Mouse (Mus musculus) kidney, adult 18-20 months (tissue): ENCODE measurements around the gene Parn.

ENCODE experiments used
- DNase-seq: peaks from one replicate; pipeline ENCODE4 v3.0.0; 2021

The Parn gene

DNA sequence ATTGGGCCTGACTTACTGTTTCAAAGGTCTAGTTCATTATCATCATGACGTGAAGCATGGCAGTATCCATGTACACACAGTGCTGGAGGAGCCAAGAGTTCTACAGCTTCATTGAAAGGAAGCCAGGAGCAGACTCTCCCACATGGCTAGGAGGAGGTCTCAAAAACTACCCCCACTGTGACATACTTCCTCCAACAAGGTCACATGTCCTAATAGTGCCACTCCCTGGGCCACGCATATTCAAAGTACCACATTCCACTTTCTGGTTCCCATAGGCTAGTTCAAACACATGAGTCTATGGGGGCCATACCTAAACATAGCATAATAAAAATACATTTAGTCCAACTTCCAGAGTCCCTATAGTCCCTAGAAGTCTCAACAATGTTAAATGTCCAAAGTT lies 118.0 kb downstream of the Parn start:
- DNase-seq, result no peak

DNA sequence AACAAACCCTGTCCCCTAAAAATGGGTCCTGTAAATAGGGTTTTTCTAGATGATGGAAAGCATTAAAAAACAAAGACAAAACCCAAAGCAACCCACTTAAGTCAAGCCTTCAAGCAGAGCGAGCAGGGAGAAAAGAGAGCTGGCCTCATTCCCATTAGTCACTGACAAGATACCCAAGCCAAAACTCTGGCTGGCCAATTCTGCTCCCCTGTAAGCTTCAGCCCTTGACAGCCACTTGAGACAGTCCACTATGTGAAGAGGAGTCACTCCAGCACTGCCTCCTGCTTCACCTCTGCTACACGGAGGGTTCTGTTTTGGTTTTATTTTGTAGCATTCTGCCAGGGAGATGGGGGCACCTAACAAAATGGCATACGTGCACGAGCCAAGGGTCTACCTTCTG lies 126.2 kb downstream of the Parn start:
- DNase-seq, result no peak

DNA sequence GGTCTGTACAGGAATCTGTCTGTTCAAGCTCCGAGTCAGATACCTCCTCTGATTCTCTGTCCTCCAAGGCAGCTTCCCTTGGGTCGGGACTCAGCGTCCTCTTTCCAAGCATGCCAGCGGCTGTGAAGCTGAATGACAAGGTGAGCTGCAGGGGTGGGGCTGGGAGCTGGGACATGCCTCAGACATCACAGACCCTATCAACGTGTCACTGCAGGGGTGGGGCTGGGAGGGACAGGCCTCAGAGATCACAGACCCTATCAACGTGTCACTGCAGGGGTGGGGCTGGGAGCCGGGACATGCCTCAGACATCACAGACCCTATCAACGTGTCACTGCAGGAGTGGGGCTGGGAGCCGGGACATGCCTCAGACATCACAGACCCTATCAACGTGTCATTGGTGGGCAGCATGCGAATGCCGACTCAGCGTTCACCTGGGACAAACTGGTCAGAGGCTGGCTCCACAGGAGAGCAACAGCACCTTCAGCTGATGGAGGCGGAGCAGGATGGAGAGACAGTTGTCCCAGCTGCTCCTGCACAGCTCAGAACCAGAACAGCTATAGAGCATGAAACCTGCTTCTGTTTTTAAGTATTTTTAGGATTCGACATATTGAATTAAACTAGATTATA lies 126.7 kb downstream of the Parn start:
- DNase-seq, result no peak

DNA sequence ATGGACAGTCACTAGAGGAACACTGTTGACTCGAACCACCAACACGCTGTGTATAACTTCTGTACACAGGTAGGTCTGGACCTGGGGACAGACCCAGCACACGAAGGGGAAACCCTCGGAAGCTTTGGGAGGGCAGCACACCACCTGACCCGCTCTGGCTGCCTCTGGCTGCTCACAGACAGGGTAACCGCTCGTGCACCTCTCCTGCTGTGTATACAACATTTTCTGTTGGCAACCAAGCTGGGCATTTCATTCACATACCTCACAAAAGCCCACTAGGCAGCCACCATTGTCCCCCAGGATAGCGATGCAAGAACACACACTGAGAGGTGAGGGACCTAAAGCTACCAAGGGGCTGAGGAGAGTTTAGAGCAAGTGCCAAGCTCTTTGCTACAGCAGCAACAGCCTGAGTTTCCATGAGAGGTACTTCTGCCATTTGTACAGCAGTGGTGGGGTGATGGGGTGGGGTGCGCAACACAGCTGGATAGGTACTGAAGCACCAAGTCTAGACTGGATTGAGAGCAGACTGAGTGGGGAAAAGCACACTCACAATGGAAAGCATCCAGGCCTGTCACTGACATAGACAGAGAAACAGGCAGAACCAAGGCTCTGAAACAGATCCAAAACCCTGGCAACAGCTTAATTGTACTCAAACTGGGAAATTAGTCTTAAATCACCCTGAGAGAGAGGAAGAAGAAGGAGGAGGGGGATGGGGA lies 128.9 kb downstream of the Parn start:
- DNase-seq, result no peak

DNA sequence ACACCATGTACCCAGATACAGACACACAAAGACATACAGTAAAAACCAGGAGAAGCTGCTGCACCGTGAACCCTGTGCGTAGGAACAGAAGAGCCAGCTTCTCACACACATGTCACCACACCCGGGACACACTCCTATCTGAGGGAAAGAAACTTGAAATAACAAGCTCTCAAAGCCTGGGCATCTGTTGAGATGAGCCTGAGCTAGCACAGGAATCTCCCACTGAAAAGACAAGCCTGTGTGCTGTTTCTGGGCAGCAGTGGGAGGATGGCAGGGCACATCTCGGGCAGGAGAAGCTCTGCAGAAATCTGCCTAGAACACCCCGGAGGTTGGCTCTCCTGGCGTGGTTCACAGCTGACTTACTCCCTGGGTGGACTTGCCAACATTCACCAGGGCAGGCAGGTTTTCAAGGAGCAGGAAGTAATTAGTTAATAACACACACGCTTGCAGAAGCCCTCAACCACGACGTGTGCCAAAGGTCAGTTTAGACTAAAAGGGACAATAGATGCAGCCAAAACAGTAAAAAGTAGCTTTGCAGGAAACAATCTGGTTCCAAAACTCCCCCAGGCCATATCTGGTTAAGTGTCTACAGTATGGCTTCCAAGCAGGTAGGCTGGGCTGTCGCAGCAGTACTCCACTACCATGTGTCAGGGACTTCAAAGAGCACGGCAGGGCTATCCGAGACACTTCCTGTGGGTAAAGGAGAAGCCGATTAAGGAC lies 129.6 kb downstream of the Parn start:
- peak; percentile 61 for DNase-seq

DNA sequence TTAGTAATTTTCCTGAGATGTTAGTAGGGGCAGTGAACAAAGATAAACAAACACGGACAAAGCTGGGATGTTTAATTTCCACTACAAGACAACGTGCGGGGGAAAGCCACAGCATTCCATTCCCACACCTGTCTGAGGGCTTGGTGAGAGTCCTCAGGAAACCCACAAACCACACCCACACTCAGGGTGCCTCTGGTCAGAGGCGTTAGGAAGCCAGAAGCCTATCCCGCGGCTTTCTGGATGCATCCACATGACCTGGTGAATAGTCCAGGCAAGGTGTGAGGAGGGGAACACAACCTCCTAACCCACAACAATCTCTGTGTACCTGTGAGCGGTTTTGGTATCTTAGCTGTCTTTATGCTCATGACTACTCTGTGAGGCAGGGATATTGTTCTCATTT lies 131.6 kb downstream of the Parn start:
- DNase-seq, result no peak

DNA sequence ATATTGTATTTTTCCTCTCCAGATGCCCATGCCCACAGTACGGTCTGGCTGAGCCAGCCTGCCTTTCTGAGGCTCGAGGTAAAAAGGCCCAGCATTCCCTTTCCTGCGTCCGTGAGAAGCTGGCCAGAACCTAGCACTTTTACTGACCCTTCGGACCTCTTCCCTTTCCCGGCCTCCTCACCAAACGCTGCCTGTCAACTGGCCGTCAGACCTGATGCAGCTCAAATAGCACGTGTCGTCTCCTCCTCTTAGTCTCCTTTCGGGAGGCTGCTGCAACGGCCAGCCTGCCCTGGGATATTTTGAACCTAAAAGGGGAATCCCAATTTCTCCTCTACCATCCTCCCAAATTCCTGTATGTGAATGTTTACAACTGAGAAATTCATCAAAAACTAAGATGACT lies 132.1 kb downstream of the Parn start:
- DNase-seq, result no peak

DNA sequence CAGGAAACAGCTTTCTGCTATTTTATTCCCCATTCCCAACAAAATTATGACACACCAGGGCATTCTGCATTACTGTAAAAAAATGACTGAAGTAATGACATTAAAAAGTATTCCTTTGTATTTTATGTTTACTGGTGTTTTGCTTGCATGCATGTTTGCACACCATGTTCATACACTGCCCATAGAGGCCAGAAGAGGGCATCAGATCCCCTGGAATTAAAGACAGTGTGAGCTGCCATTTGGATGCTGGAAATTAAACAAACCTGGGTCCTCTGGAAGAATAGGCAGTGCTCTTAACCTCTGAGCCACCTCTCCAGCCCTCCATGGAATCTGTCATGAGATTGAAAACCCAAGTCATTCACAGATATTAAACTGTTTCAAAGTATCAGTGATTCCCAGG lies 135.1 kb downstream of the Parn start:
- peak; percentile 31 for DNase-seq

DNA sequence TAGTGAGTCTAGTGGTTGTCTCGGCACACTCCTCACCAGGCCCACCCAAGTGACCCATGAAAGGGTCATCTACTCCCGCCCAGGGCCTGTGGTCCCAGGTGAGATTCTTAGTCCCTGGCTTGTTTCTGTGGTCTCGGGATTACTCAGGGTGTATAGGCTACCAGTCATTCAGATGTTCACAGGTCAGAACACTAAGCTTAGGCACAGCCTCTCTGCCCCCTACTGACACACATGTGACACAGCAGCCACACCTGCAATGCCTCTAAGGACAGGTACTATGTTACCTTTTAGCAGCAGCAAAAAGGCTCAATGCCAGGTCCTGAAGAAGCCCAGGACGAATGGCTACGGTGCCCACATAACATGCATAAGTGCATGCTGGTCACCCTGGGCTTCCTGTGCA lies 136.7 kb downstream of the Parn start:
- DNase-seq, result no peak

DNA sequence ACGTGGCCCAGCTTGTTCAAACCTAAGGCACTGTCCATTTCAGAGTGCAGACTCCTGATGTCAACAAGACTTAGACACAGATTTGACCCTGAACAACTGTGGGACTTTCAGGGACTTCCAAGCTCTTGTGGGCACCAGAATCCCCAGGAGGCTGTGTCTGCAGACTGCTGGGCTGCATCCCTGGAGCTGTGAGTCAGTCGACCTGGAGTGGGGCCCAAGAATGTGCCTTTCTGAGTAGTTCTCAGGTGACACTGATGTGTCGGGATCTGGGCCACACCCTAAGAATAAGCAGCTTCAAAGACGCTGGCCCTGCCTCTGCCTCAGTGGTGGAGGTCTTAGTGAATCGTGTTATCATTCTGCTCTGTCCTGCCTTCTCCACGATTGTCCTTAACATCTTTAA lies 146.6 kb downstream of the Parn start:
- no peak for DNase-seq

DNA sequence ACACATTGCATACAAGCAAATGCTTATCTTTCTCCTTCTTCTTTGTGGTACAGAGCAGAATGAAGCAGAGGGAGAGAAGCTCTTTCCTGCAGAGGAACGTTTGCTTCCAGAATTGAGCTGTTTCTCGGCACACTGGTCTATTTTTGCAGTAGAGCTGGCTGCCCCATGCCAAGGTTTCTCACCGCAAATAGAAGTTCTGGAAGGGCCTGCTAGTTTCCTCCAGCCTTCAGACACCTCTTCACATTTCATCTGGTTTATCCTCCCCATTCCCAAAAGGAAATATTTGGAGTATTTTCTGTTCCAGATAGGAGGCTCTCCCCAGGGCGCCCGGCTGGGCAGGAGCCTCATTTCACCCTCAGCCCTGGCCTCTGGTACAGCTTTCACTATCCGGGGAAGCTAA lies 147.7 kb downstream of the Parn start:
- DNase-seq, result no peak

DNA sequence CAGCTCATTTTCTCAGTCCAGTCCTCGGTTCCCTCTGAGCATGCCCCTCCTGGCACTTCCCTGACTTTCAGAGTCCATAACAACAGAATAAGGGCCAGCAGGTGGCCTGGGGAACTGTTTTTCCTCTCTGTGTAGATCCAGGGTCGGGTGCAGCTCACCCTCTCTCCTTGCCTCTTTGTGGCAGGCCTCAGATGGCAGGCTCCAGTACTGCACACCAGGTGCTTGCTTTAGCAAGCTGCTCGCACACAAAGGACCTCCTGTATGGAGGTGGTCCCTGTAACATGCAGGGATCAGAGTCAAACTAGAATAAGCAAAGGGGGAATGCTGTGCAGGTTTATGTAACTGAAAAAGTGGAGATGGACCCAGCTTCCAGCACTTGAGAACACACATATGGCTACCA lies 151.8 kb downstream of the Parn start:
- DNase-seq, result no peak

DNA sequence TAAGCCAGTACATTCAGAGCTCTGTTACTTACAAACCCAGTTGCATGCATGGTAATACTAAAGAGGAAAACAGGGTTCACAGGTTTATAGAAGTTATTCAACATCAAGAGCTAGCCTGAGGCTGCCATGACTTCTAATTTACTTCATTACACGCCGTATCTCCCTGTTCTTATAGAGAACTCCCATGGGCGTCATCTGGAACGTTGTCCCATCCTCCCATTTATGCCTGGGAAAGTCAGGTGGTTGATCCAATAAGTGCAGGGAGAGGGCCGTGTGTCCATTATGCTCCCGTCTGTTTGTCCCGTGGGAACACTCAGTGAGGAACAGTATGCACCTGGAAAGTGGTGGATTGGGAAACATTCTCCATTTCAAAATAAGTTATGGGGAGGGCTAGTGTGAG lies 152.4 kb downstream of the Parn start:
- DNase-seq, result no peak

DNA sequence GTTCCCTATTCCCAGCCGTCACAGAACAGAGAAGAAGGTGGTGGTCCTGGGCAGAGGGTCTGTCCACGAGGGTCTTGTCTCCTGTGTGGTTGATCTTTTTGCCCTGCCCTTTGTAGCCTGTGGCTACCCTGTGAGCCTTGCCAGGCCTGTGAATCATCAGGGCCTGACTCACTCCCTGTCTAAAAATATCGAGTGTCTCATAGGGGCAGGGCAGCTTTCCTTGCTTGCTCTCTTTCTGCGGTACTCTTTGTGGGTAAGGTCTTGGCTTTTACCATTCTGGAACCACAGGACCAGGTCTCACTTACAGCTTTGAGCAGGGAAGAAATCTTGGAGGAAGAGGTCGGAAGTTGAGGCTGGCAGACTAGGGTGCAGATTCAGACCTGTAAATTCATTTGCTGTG lies 162.9 kb downstream of the Parn start:
- no peak for DNase-seq

DNA sequence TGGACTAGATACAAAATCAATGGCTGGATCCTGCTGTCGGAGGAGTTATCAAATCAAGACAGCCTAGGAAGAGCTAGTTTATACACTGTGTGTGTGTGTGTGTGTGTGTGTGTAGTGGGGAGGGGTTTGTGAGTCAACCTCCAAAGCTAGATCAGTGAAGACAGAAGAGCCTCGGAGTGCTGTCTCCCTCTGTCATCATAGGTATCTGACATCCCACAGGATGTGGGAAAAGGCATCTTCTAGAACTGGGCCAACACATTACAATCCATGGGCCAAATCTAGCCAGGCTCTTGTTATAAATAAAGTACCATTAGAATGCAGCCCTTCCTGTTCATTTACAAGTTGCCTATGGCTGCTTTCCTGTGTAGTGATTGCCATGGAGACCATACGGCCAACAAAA lies 163.5 kb downstream of the Parn start:
- DNase-seq, result no peak

DNA sequence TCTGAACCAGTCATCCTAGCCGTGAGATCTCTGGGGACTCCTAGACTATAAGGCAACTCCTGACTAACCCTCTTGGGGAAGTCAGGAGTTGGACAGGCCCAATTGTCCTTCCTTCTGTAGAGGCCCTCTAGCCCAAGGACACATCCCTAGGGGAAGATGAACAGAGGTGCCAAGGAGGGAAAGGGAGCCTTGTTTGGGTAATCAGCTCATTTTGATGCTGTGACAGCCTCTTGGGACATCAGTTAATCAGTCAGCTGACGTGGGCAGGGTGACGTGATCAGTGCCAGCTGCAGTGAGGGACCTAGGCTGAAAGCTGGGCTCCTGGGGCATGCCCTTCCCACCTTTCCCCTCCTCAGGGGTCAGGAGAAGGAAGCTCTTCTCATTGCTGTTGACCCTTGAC lies 169.0 kb downstream of the Parn start:
- no peak for DNase-seq

DNA sequence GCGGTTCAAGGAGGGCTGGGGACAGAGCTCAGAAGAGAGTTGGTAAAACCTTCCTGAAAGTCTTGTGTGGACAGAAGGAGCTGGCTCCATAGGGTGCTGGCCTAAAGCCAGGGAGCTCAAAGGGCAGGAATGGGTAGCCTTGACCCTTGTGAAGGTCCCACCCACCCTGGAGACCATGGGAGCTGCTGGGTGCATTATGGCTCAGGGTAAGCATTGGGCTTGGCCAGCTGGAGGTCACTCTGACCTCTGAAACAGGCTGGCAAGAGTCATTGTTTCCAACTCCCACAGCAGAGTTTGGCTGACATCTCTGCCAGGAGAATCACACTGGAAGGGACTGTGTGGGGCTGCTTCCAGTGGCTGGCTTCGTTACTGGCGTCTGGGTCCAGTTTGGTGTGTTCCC lies 174.0 kb downstream of the Parn start:
- peak; percentile 4 for DNase-seq

DNA sequence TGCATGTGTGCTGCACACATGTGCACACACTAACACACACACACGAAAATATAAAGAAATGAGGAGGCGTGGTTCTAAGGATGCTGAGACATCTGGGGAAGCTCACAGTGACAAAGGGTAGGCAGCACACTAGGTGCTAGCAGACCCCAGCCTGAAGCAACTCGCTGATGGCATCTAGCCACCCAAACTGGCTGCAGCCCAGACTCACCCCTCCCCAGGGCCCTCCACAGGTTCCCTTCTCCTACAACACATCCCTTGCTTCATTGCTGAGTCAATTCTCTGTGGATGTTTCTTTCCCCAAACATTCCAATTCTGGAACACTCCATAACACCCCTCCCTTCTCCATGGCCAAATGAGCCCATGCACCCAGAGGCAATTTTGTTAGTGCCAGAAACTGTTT lies 175.0 kb downstream of the Parn start:
- no peak for DNase-seq

DNA sequence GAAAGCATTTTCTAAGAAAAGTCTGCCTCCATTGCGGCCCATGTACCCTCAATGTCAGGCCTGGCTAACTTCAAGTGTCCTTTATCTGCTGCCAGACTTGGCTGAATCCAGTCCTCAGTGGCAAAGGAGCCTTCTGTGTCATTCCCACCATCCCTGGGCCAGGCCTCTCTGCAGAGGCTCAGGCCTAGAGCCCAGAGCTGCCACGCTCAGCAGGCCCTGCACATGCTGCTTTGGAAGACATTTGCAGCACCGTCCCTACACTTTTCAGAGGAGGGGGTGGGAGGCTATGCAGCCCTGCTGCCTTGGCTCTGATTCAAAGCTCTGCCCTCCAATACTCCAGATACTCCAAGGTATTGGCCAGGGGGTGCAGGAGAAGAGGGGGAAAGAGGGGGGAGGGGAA lies 176.2 kb downstream of the Parn start:
- DNase-seq, result no peak
